Mouse (Mus musculus) layer of hippocampus, adult 2 months (tissue): ENCODE results near the gene Serpina12. TPM values are rescaled to one million over a fixed set of nuclear protein-coding genes. Genes with fewer than 3 reads are reported as not detected.

ENCODE experiments used
- DNase-seq, 2 experiments: peaks; one replicate each; pipeline ENCODE4 v3.0.0; 2022; ENCODE audit warnings: low spot score in 2 of 2
- H3K27ac ChIP-seq: fragments of 200-600 bp; 2 replicates; pipeline ENCODE4 v1.8.1; 2022
- H3K4me3 ChIP-seq: fragments of 200-600 bp; 2 replicates; pipeline ENCODE4 v1.8.1; 2022; ENCODE audit warnings: mild to moderate bottlenecking
- CTCF ChIP-seq: fragments of 200-600 bp; conservative IDR thresholded peaks from 2 replicates; pipeline ENCODE4 v1.8.1; 2022; ENCODE audit warnings: antibody characterized with exemption, mild to moderate bottlenecking, moderate library complexity
- long read RNA-seq, 2 experiments: library from polyadenylated mRNA; stranded (forward); transcript quantifications; one replicate each; pipeline ENCODE4 v2.0.0; 2021; ENCODE audit warnings: borderline mapping rate in 2 of 2
- total RNA-seq, 2 experiments: library from RNA; stranded (reverse); gene quantifications; 2 replicates each; pipeline ENCODE4 v1.2.3; 2021

Gene Serpina12
- total RNA-seq = under 1 TPM in 1 of 2 experiments, not detected in 1; 0.13 TPM
- long read RNA-seq, experiment 1 = 0 reads
- long read RNA-seq, experiment 2 = 0 reads

DNA sequence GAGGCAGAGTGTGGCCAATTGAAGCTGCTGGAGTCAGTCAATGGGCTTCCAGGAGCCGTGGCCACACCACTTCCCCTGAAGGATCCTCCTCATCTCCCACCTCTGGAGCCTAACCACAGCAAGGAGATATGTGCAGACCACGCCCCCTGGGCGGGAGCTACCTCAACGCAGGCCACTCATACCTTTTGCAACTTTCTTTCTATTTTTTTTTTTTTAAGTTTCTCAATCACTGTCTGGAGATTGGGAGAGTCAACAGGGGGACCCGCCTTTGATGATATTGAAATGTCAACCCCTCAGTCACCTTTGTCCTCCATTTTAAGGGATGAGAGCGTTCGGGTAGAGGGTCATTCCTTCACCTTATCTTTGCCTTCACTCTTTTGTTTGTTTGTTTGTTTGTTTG lies at the start of gene Serpina12:
Gene Serpina12, minus strand, starts transcription at position 101 of the 400 bp plus-strand sequence.
- Histone ChIP-seq H3K27ac (no peak within 1 kb of the TSS), H3K4me3 (no peak within 1 kb of the TSS)
- no peak for DNase-seq
- TF ChIP-seq CTCF = no peak

DNA sequence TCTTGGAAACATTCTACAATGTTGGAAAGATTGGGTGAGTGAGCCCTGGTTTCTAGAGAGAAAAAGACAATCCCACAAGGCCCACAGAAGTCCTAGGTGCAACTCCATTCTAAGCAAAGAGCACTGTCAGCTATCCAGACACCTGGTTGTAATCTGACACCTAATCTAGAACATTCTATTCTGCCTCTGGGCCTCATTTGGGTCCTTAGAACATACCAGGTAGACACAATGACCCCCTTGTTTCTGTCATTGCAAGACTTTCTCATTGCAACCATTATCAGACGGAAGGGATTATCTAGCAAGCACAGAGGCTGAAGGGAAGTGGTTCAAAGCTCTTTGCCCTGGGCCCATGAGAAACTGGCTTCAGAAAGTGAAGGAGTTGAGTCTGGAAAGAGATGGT lies 47.1 kb upstream of the Serpina12 start:
- H3K4me3 ChIP-seq = no peak overlapping the region
- DNase-seq = no peak
- TF ChIP-seq CTCF = no peak
- H3K27ac ChIP-seq = no peak overlapping the region

DNA sequence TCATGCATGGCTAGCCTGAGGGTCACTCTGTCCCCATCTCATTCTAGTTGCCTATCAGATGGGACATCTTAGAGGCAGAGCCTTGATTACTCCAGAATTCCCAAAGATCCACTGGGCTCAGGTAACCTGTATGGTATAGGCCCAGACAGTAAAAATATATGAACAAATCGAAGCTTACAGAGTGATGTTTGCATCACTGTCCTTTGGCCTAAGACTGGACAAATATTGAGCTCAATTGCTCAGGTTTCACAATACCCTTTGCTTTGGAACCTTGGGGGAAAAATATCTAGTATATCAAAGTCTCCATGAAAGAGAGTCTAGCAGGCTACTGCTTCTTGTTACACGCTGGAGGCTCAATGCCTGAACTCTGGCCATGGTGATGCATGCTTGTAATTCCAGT lies 45.9 kb upstream of the Serpina12 start:
- DNase-seq = no peak
- TF ChIP-seq CTCF = no peak
- Histone ChIP-seq H3K27ac (no peak overlapping the region), H3K4me3 (no peak overlapping the region)

DNA sequence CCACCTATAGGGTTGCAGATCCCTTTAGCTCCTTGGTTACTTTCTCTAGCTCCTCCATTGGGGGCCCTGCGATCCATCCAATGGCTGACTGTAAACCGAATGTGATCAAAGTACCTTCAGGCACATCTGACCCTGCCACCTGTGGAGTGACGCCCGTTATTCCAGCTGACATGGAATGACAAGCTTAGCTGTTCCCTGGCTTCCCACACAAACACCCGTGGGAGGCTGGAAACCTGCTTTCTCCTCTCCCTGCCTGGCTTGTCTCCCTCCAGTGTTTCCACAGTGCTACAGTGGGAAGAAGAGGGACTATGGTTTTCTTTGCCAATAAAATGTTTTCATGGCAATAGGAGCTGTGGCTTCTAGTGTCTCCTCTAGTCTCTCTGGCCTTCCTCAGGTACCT lies 28.0 kb upstream of the Serpina12 start:
- peak; percentile 49 for TF ChIP-seq CTCF
- no peak overlapping the region for H3K4me3 ChIP-seq
- peak in 1 of 2 experiments; percentile 44 for DNase-seq
- H3K27ac ChIP-seq = peak overlapping the region; percentile 67

DNA sequence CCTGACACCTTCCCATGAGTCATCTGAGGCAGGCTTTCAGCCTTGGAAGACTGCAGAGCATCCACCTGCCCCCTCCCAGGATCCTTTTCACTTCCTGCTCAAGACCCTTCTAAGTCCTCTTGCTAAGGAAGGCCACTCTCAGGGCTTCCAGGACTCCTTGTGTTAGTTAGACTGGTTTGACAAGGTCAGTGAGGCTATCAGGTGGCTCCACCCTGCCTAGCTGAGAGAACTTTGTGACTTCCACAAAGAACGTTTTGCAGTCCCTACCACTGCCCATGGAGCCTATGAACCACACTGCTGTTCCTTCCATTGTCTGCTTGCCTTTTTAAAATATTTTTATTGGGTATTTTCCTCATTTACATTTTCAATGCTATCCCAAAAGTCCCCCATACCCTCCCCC lies 27.5 kb upstream of the Serpina12 start:
- TF ChIP-seq CTCF = no peak
- DNase-seq = no peak
- Histone ChIP-seq H3K4me3 (no peak overlapping the region), H3K27ac (0 out of 2 replicates have a peak overlapping the region, but pooled peaks have one; percentile 28)

DNA sequence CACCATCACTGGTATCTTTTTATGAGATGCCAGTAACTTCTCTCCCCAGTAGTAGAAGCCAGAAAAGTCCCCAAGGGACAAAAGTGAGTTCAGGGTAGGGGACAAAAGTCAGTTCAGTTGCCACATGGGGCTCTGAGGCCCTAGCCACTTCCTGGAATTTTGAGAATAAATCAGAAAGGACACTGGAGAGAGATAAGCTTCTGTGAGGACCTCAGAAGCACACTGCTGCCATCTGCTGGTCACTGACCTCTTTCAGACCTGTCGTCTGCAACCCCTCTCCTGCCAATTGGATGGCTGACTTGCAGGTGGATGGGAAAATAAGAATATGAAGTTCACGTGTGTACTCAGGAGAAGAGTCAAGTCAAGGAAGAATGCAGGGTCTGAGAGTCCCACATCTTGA lies 25.4 kb upstream of the Serpina12 start:
- DNase-seq = peak; percentile 71 to 83
- Histone ChIP-seq H3K27ac (no peak overlapping the region), H3K4me3 (no peak overlapping the region)
- TF ChIP-seq CTCF = peak; percentile 96

DNA sequence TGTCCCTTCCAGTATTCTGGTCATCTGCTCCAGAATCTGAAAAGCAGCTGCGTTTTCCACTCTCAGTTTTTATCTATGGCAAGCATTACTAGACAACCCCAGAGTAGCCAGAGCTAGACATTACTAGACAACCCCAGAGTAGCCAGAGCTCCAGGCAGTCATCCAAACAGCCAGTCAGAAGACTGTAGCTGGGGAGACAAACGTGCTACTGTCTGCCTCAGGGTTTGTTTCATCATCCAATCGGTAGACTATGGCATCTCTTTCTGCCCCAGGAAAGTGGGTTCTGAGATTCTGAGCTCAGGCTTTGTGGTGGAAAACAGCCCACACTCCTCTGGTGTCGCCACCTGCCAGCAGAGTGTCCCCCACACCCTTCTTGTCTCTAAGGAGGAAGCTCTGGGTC lies 23.3 kb upstream of the Serpina12 start:
- TF ChIP-seq CTCF = no peak; the same call in 1 of the 2 replicates
- DNase-seq = peak; percentile 63 to 64
- Histone ChIP-seq H3K27ac (peak overlapping the region; percentile 85), H3K4me3 (peak overlapping the region; percentile 41)

DNA sequence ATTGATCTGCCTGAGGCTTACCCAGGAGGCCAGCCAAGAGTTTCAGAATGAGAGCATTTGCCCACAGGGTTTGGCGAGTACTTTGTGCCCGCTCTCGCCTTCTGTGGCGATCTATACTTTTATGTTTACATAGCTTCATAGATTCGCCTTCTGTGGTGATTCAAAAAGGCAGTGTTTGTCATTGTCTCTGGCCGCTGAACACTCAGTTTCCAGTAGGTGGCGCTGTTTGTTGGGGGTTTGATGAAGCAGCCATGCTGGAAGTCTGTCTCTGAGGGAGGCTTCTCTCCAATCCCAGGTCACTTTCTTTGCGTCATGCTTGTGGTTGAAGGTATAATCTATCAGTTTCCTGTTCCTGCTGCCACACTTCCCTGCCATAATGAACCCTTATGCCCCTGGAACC lies 22.0 kb upstream of the Serpina12 start:
- DNase-seq = peak in 1 of 2 experiments; percentile 74
- no peak overlapping the region for H3K4me3 ChIP-seq
- H3K27ac ChIP-seq = peak overlapping the region; percentile 48; the same call in 1 of the 2 replicates
- peak; percentile 87 for TF ChIP-seq CTCF

DNA sequence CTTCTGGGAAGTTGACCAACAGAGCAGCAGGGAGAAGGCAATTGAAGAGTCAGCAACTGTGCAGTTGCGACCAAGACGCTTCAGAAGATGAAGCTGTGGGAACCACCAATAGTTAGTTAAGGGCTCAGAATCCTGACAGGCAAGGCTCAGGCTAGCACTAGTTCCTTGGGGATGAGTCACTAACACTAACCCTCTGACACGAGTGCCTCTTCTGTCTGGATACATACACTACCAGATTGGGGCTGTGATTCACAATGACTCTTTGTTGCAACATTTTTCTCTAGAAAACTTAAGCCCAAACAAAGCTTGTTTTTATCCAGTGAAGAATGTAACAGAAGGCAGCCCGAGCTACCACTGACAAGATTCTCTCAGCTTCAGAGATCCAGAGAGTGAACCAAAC lies 20.8 kb upstream of the Serpina12 start:
- H3K27ac ChIP-seq = peak overlapping the region; percentile 67
- no peak for TF ChIP-seq CTCF
- no peak overlapping the region for H3K4me3 ChIP-seq
- no peak for DNase-seq

DNA sequence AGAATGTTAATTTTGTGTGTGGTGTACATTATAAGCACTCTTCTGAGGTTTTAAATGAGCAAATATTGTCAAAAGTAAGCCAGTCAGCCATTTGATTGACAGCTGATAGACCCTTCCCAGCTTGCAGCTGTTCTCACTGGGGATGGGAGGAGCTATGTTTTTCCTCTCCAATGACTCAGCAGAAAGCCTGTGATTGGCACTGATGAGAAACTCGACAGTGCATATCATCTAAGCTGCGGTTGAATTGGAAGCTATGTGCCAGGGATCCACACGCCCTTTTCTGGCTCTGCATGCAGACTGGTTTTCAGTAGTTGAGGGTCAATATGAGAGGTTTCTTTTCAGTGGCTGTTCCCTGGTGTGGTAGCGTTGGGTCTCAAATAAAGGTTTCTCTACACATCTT lies 20.3 kb upstream of the Serpina12 start:
- TF ChIP-seq CTCF = no peak
- H3K4me3 ChIP-seq = no peak overlapping the region
- peak overlapping the region; percentile 67 for H3K27ac ChIP-seq
- DNase-seq = no peak

DNA sequence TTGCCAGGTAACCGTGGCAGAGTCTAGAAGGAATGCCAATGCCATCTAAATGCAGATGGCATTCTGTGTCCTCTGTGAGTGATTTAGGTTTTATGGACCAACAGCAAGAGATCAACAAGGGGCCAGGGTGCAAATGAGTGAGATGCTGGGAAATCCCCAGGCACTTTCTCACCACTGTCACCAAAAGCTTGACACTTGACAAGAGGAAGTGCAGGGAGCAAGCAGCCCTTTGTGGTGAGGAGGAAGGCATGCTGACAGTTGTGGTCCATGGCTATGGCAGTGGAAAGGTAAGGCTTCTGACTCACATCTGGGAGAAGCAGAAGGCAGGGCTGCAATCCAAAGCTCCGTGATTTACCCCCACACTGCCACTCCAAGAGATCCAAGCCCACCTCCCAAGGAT lies 17.6 kb upstream of the Serpina12 start:
- no peak overlapping the region for H3K4me3 ChIP-seq
- no peak overlapping the region for H3K27ac ChIP-seq
- no peak for DNase-seq
- TF ChIP-seq CTCF = no peak

DNA sequence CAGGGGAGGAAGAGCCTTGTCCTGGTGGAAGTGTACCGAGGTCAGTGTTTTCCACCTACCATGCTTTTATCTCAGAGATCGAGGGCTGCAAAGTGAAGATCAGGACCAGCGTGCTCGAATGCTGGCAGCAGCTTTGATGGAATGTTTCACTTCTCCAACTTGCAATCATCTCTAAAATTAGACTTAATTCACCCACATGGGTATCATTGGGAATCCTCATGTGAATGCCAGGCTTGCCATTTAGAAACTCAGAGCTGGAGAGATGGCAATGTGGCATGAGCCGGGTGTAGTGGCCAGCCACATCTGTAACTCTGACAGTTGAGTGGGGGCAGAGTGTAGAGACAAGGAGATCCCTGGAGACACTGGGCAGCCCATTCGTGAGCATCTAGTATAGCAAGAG lies 15.9 kb upstream of the Serpina12 start:
- no peak for TF ChIP-seq CTCF
- no peak for DNase-seq
- Histone ChIP-seq H3K27ac (no peak overlapping the region), H3K4me3 (no peak overlapping the region)

DNA sequence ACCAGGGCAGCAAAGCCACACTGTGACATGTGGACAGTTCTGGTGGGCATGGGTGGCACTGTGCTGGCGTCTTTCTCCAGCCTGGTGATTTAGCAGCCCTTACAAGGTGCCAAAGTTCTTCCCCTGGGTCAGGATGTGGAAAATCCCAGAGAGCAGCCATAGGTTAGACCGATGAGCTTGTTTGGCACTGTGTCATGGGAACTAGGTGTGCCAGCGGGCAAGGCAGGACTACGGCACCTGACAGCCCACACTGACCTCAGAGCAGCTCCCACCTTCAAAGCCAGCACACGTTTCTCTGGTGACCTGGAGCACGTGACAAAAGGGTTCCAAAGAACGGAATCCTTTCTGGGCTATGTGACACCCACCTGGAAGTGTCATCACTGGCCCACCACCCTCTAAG lies 13.3 kb upstream of the Serpina12 start:
- DNase-seq = no peak
- no peak for TF ChIP-seq CTCF
- H3K4me3 ChIP-seq = no peak overlapping the region
- no peak overlapping the region for H3K27ac ChIP-seq

DNA sequence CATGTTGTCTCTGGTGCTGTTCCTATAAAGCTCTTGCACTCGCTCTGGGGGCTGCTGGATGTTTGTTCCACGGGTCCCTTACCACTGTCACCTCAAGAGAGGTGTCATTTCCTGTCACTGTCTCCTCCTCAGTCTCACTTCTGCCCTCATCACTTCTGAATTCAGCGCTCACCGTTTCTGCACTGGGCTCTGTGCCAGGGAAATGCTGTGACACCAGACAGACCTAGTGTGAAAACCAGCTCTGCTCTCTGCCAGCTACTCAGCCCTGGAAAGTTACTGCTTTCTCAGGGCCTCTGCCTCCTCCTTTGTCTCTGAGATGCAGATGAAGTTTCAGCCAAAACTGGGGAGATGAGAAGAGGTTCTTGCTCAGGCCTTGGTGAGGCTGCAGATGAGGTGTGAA lies 12.8 kb upstream of the Serpina12 start:
- H3K27ac ChIP-seq = no peak overlapping the region
- DNase-seq = peak in 1 of 2 experiments; percentile 58
- TF ChIP-seq CTCF = no peak

DNA sequence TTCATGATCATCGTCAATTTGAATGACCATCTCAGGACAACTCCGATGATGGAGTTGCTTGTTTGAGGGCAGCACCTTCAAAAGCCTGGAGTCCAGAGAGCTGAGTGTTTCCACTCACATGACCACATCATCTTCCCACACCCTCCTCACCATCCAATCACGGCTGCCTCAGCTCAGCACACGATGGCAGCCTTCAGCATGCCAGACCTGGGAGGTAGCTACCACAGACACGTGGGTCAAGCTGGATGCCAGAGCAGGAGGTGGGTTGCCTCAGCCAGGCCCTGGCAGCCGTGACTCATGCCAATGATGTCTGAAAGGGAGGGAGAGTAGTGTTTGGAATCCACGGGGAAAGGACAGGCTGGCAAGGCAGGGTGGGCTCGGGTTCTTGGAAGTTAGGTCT lies 11.5 kb upstream of the Serpina12 start:
- TF ChIP-seq CTCF = no peak
- no peak for DNase-seq
- no peak overlapping the region for H3K4me3 ChIP-seq
- no peak overlapping the region for H3K27ac ChIP-seq

More for the DNA sequence above, 12.8 kb upstream of the Serpina12 start:
- H3K4me3 ChIP-seq = no peak overlapping the region
